Mouse (Mus musculus) stomach, postnatal 0 days (tissue): ENCODE results near the gene Dctd. TPM values are rescaled to one million over a fixed set of nuclear protein-coding genes. Genes with fewer than 3 reads are reported as not detected.
A peak's percentile ranks its signal among the peaks of the same experiment; 100 is the strongest.

ENCODE experiments used
- ATAC-seq: fragments of 200-750 bp; cut with Nextera tagmentation; 2 replicates; pipeline ENCODE4 v1.8.0; 2017; ENCODE audit not compliant: low FRiP score, low TSS enrichment
- DNase-seq: peaks from one replicate; pipeline ENCODE4 v3.0.0-alpha.2; 2016; ENCODE audit warnings: low spot score
- H3K27ac ChIP-seq: fragments of 300-500 bp; sonication (generic); replicated peaks from 2 replicates; pipeline ENCODE4 v1.5.1; 2014; ENCODE audit warnings: mild to moderate bottlenecking, control low read depth
- H3K27me3 ChIP-seq: fragments of 300-500 bp; sonication (generic); 2 replicates; pipeline ENCODE4 v1.6.1; 2014; ENCODE audit warnings: low read length; ENCODE audit not compliant: control insufficient read depth, insufficient read depth
- H3K36me3 ChIP-seq: fragments of 300-500 bp; sonication (generic); 2 replicates; pipeline ENCODE4 v1.6.1; 2014; ENCODE audit warnings: low read length, mixed read lengths; ENCODE audit not compliant: control insufficient read depth, insufficient read depth
- H3K4me1 ChIP-seq: fragments of 300-500 bp; sonication (generic); replicated peaks from 2 replicates; pipeline ENCODE4 v1.6.1; 2014; ENCODE audit warnings: antibody characterized with exemption; ENCODE audit not compliant: control insufficient read depth, insufficient read depth
- H3K4me2 ChIP-seq: fragments of 300-500 bp; sonication (generic); replicated peaks from 2 replicates; pipeline ENCODE4 v1.6.1; 2014; ENCODE audit warnings: low read depth, mild to moderate bottlenecking, control low read depth, moderate library complexity
- H3K4me3 ChIP-seq: fragments of 300-500 bp; sonication (generic); 2 replicates; pipeline ENCODE4 v1.5.1; 2014; ENCODE audit warnings: low read depth, low read length, control low read depth
- H3K9ac ChIP-seq: fragments of 300-500 bp; sonication (generic); 2 replicates; pipeline ENCODE4 v1.6.1; 2014; ENCODE audit warnings: mild to moderate bottlenecking, low read length, control low read depth, mixed read lengths
- H3K9me3 ChIP-seq: fragments of 300-500 bp; sonication (generic); 2 replicates; pipeline ENCODE4 v1.6.1; 2016; ENCODE audit warnings: low read length; ENCODE audit not compliant: control insufficient read depth
- CTCF ChIP-seq: IDR thresholded peaks from 2 replicates; pipeline ENCODE4 v1.5.1; 2016; ENCODE audit warnings: antibody characterized with exemption, low read depth, mild to moderate bottlenecking, moderate library complexity
- EP300 ChIP-seq: optimal IDR thresholded peaks from 2 replicates; pipeline ENCODE3; 2016; ENCODE audit warnings: antibody characterized with exemption
- WGBS: fragments of 180-500 bp; shearing (Covaris S2); extraction: QIAGEN DNeasy Blood & Tissue Kit; methylation state at CpG from one replicate; pipeline ENCODE4 v1.1.7; 2014; 5-methylcytosine and 5-hydroxymethylcytosine counted together
- polyA plus RNA-seq: library from polyadenylated mRNA; unstranded; fragments of >200 nt; fragmentation: Nextera tagmentation; extraction: Ambion mirVana; gene quantifications from 2 replicates; pipeline ENCODE4 v1.2.1, GENCODE M21; 2015

The Dctd gene
- polyA plus RNA-seq = 7.7 and 8.4 TPM in 2 replicates

- peak within 1 kb of the TSS; percentile 58 for H3K4me2 ChIP-seq
- no peak within 1 kb of the TSS for H3K27ac ChIP-seq
- no peaks in the 10 kb centered on the region; the same call in 1 of the 2 replicates for H3K4me1 ChIP-seq
- H3K9me3 ChIP-seq = no peaks in the 10 kb centered on the region
- DNase-seq (no peak), ATAC-seq (no peak)
- no peaks in the 10 kb centered on the region for H3K27me3 ChIP-seq
- TF ChIP-seq EP300 (no peak), CTCF (no peak)
- H3K4me3 ChIP-seq = no peak within 1 kb of the TSS
- no peaks in the 10 kb centered on the region for H3K36me3 ChIP-seq
- WGBS = 82% methylated on average over 12 of the region's 12 CpGs
- no peak within 1 kb of the TSS for H3K9ac ChIP-seq
Measured at GRCm38 (mm10) chr8:48098792-48099191, at the start of gene Dctd. Dctd (plus strand) TSS chr8:48099092.

GRCm38 (mm10) chr8:48053611-48054010 lies 45.3 kb upstream of the Dctd start:
- ATAC-seq (no peak), DNase-seq (no peak)
- H3K9ac ChIP-seq = no peak overlapping the region
- H3K27ac ChIP-seq = no peak overlapping the region
- no peak for TF ChIP-seq EP300
- TF ChIP-seq CTCF = no peak
- H3K27me3 ChIP-seq = no peaks in the 10 kb centered on the region
- H3K4me1 ChIP-seq = no peaks in the 10 kb centered on the region
- no peak overlapping the region for H3K4me3 ChIP-seq
- WGBS = 91% methylated on average over 5 of the region's 5 CpGs
- no peaks in the 10 kb centered on the region for H3K36me3 ChIP-seq
- no peak overlapping the region for H3K4me2 ChIP-seq
- H3K9me3 ChIP-seq = no peaks in the 10 kb centered on the region

- no peak for DNase-seq
Measured at GRCm38 (mm10) chr8:48063526-48064072, 35.3 kb upstream of the Dctd start.

GRCm38 (mm10) chr8:48074149-48074548 lies 24.7 kb upstream of the Dctd start:
- no peak overlapping the region for H3K4me2 ChIP-seq
- DNase-seq = no peak
- no peaks in the 10 kb centered on the region for H3K4me1 ChIP-seq
- H3K4me3 ChIP-seq = no peak overlapping the region
- no peak overlapping the region for H3K9ac ChIP-seq
- no peaks in the 10 kb centered on the region for H3K27me3 ChIP-seq
- H3K9me3 ChIP-seq = no peaks in the 10 kb centered on the region
- no peaks in the 10 kb centered on the region for H3K36me3 ChIP-seq
- H3K27ac ChIP-seq = no peak overlapping the region
- no peak for ATAC-seq
- no peak for TF ChIP-seq CTCF
- no peak for TF ChIP-seq EP300
- WGBS = 92% methylated on average over 2 of the region's 2 CpGs

More at GRCm38 (mm10) chr8:48063526-48064072, 35.3 kb upstream of the Dctd start:
- no peak overlapping the region for H3K4me2 ChIP-seq
- ATAC-seq = no peak
- no peaks in the 10 kb centered on the region for H3K9me3 ChIP-seq
- WGBS = 74% methylated on average over 5 of the region's 5 CpGs
- H3K36me3 ChIP-seq = no peaks in the 10 kb centered on the region
- H3K27ac ChIP-seq = no peak overlapping the region
- no peaks in the 10 kb centered on the region for H3K4me1 ChIP-seq
- no peak overlapping the region for H3K4me3 ChIP-seq
- H3K9ac ChIP-seq = no peak overlapping the region
- H3K27me3 ChIP-seq = no peaks in the 10 kb centered on the region
- TF ChIP-seq CTCF (no peak), EP300 (no peak)

- no peak for ATAC-seq
- H3K4me3 ChIP-seq = no peak overlapping the region
- WGBS = 65% methylated on average over 10 of the region's 10 CpGs
- H3K4me1 ChIP-seq = no peaks in the 10 kb centered on the region
- no peaks in the 10 kb centered on the region for H3K27me3 ChIP-seq
- no peak overlapping the region for H3K9ac ChIP-seq
- H3K27ac ChIP-seq = no peak overlapping the region
- no peak overlapping the region for H3K4me2 ChIP-seq
- no peak for TF ChIP-seq CTCF
- TF ChIP-seq EP300 = no peak
- no peaks in the 10 kb centered on the region for H3K36me3 ChIP-seq
- no peaks in the 10 kb centered on the region for H3K9me3 ChIP-seq
- DNase-seq = no peak
Measured at GRCm38 (mm10) chr8:48082343-48082742, 16.5 kb upstream of the Dctd start.

- H3K9ac ChIP-seq = no peak overlapping the region
- WGBS = 83% methylated on average over 8 of the region's 8 CpGs
- H3K4me1 ChIP-seq = no peaks in the 10 kb centered on the region
- H3K4me2 ChIP-seq = no peak overlapping the region
- H3K36me3 ChIP-seq = no peaks in the 10 kb centered on the region
- no peaks in the 10 kb centered on the region for H3K27me3 ChIP-seq
- DNase-seq = no peak
- no peaks in the 10 kb centered on the region for H3K9me3 ChIP-seq
- no peak for ATAC-seq
- TF ChIP-seq CTCF = no peak
- TF ChIP-seq EP300 = no peak
- H3K4me3 ChIP-seq = no peak overlapping the region
- H3K27ac ChIP-seq = no peak overlapping the region
Measured at GRCm38 (mm10) chr8:48090661-48091060, 8.2 kb upstream of the Dctd start.
